Mouse (Mus musculus) monocyte, adult 2 months (primary cell): ENCODE measurements around the gene Hmcn2.
A peak's percentile ranks its signal among the peaks of the same experiment; 100 is the strongest.

ENCODE experiments used
- DNase-seq, 2 experiments: peaks; one replicate each; pipeline ENCODE4 v3.0.0; 2022; ENCODE audit warnings: low spot score in 2 of 2, low read depth in 1 of 2

Hmcn2 gene

GRCm38 (mm10) chr2:31454280-31454679 lies 140.1 kb downstream of the Hmcn2 start:
- DNase-seq, result no peak

- DNase-seq, result no peak
Measured at GRCm38 (mm10) chr2:31455418-31455817, 141.2 kb downstream of the Hmcn2 start.

- DNase-seq, result no peak
Measured at GRCm38 (mm10) chr2:31458460-31458859, 144.2 kb downstream of the Hmcn2 start.

GRCm38 (mm10) chr2:31458989-31459936 lies 145.0 kb downstream of the Hmcn2 start:
- no peak for DNase-seq

- DNase-seq, result peak in 1 of 2 experiments; percentile 62
Measured at GRCm38 (mm10) chr2:31460025-31460571, 145.9 kb downstream of the Hmcn2 start.

GRCm38 (mm10) chr2:31460920-31461319 lies 146.7 kb downstream of the Hmcn2 start:
- no peak for DNase-seq

GRCm38 (mm10) chr2:31462051-31462450 lies 147.8 kb downstream of the Hmcn2 start:
- DNase-seq, result no peak

- DNase-seq, result no peak
Measured at GRCm38 (mm10) chr2:31463253-31463652, 149.0 kb downstream of the Hmcn2 start.

GRCm38 (mm10) chr2:31463696-31464528 lies 149.7 kb downstream of the Hmcn2 start:
- no peak for DNase-seq

- no peak for DNase-seq
Measured at GRCm38 (mm10) chr2:31464529-31464910, 150.3 kb downstream of the Hmcn2 start.

- DNase-seq, result no peak
Measured at GRCm38 (mm10) chr2:31467457-31467856, 153.2 kb downstream of the Hmcn2 start.

GRCm38 (mm10) chr2:31468857-31469256 lies 154.6 kb downstream of the Hmcn2 start:
- no peak for DNase-seq

- no peak for DNase-seq
Measured at GRCm38 (mm10) chr2:31469480-31469879, 155.3 kb downstream of the Hmcn2 start.

GRCm38 (mm10) chr2:31469931-31470682 lies 155.9 kb downstream of the Hmcn2 start, which contains the start of gene Ass1:
Gene Ass1, plus strand, starts transcription at chr2:31470207.
- DNase-seq, result peak; percentile 60 to 71

GRCm38 (mm10) chr2:31470683-31471385 lies 156.6 kb downstream of the Hmcn2 start:
- DNase-seq, result peak in 1 of 2 experiments; percentile 49

- DNase-seq, result no peak
Measured at GRCm38 (mm10) chr2:31471611-31472010, 157.4 kb downstream of the Hmcn2 start.

GRCm38 (mm10) chr2:31472406-31473065 lies 158.3 kb downstream of the Hmcn2 start:
- peak; percentile 51 to 77 for DNase-seq

- DNase-seq, result peak in 1 of 2 experiments; percentile 20
Measured at GRCm38 (mm10) chr2:31473941-31474340, 159.7 kb downstream of the Hmcn2 start.

- DNase-seq, result no peak
Measured at GRCm38 (mm10) chr2:31474686-31475085, 160.5 kb downstream of the Hmcn2 start.
